Mouse (Mus musculus) heart, postnatal 0 days (tissue): ENCODE measurements around the gene Igsf8.

ENCODE experiments used
- CTCF ChIP-seq: IDR thresholded peaks from 2 replicates; pipeline ENCODE4 v1.5.1; 2016; ENCODE audit warnings: antibody characterized with exemption, control low read depth, low read depth
- EP300 ChIP-seq: IDR thresholded peaks from 2 replicates; pipeline ENCODE4 v1.6.1; 2016; ENCODE audit warnings: antibody characterized with exemption, low read depth

- TF ChIP-seq CTCF, result peak; percentile 78
- TF ChIP-seq EP300, result no peak
Observed at GRCm38 (mm10) chr1:172357550-172357949, 96.1 kb downstream of the Igsf8 start.
